Mouse (Mus musculus) intestine, postnatal 0 days (tissue): ENCODE data around the gene Gpx8. TPM values are rescaled to one million over a fixed set of nuclear protein-coding genes. Genes with fewer than 3 reads are reported as not detected.
A peak's percentile ranks its signal among the peaks of the same experiment; 100 is the strongest.

Experiments
- ATAC-seq: fragments of 200-750 bp; cut with Nextera tagmentation; 2 replicates; pipeline ENCODE4 v1.8.0; 2017; ENCODE audit warnings: mild to moderate bottlenecking, moderate TSS enrichment, moderate library complexity
- H3K27ac ChIP-seq: fragments of 300-500 bp; sonication (generic); 2 replicates; pipeline ENCODE4 v1.5.1; 2014; ENCODE audit warnings: mild to moderate bottlenecking, low read depth, low read length, moderate library complexity
- H3K27me3 ChIP-seq: fragments of 300-500 bp; sonication (generic); replicated peaks from 2 replicates; pipeline ENCODE4 v1.6.1; 2014; ENCODE audit warnings: low read length, mixed read lengths; ENCODE audit not compliant: control insufficient read depth, insufficient read depth
- H3K36me3 ChIP-seq: fragments of 300-500 bp; sonication (generic); 2 replicates; pipeline ENCODE4 v1.6.1; 2014; ENCODE audit warnings: mild to moderate bottlenecking, moderate library complexity; ENCODE audit not compliant: control insufficient read depth, insufficient read depth
- H3K4me1 ChIP-seq: fragments of 300-500 bp; sonication (generic); replicated peaks from 2 replicates; pipeline ENCODE4 v1.6.1; 2014; ENCODE audit warnings: antibody characterized with exemption, low read length, mixed read lengths; ENCODE audit not compliant: control insufficient read depth, insufficient read depth
- H3K4me2 ChIP-seq: fragments of 300-500 bp; sonication (generic); replicated peaks from 2 replicates; pipeline ENCODE4 v1.6.1; 2014; ENCODE audit warnings: low read depth, mild to moderate bottlenecking, moderate library complexity
- H3K4me3 ChIP-seq: fragments of 300-500 bp; sonication (generic); 2 replicates; pipeline ENCODE4 v1.5.1; 2014; ENCODE audit warnings: low read depth, low read length
- H3K9ac ChIP-seq: fragments of 300-500 bp; sonication (generic); 2 replicates; pipeline ENCODE4 v1.6.1; 2014; ENCODE audit warnings: mild to moderate bottlenecking, low read depth, low read length
- H3K9me3 ChIP-seq: fragments of 300-500 bp; sonication (generic); 2 replicates; pipeline ENCODE4 v1.6.1; 2016; ENCODE audit warnings: mixed run types; ENCODE audit not compliant: control insufficient read depth
- CTCF ChIP-seq: sonication (generic); IDR thresholded peaks from 2 replicates; pipeline ENCODE4 v1.5.1; 2016; ENCODE audit warnings: low read depth, mild to moderate bottlenecking, control low read depth, antibody characterized with exemption, moderate library complexity
- WGBS: fragments of 180-500 bp; shearing (Covaris S2); extraction: QIAGEN DNeasy Blood & Tissue Kit; methylation state at CpG from one replicate; pipeline ENCODE4 v1.1.7; 2014; 5-methylcytosine and 5-hydroxymethylcytosine counted together
- polyA plus RNA-seq: library from polyadenylated mRNA; unstranded; fragments of >200 nt; fragmentation: Nextera tagmentation; extraction: Ambion mirVana; gene quantifications from 2 replicates; pipeline ENCODE4 v1.2.1, GENCODE M21; 2015

The Gpx8 gene
- polyA plus RNA-seq, 1 experiment from 2014 or later: 51.7 TPM

- Histone ChIP-seq H3K27ac (no peak overlapping the region), H3K4me3 (no peak overlapping the region), H3K9me3 (no peaks in the 10 kb centered on the region), H3K9ac (no peak overlapping the region), H3K4me1 (no peaks in the 10 kb centered on the region), H3K4me2 (no peak overlapping the region), H3K27me3 (no peaks in the 10 kb centered on the region), H3K36me3 (no peaks in the 10 kb centered on the region)
- no peak for TF ChIP-seq CTCF
- no peak for ATAC-seq
- WGBS: 83% methylated on average over 9 of the region's 9 CpGs
Measured at GRCm38 (mm10) chr13:113079021-113079420, 32.8 kb upstream of the Gpx8 start.

DNA sequence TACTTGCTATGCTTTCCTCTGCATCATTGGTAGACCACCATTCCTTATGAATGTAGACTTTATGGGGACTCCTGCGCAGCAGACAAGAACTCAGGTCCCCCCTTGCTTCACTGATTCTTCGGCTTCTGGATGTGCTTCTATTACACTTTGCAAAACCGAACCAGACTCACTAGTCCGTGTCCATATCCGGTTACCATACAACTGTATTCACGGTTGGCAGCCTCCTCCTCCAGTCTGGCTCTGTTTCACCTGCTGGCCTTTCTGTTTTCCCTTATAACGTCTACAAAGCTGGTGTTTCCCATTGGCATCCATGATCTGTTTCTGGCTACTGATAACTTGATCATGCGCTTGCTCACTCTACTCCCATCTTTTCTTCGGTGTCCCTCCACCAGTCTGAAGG, 18.3 kb upstream of the Gpx8 start:
- Histone ChIP-seq H3K27me3 (no peaks in the 10 kb centered on the region), H3K4me3 (no peak overlapping the region), H3K36me3 (no peaks in the 10 kb centered on the region), H3K9me3 (no peaks in the 10 kb centered on the region), H3K4me1 (no peaks in the 10 kb centered on the region), H3K4me2 (no peak overlapping the region), H3K27ac (no peak overlapping the region), H3K9ac (no peak overlapping the region)
- no peak for ATAC-seq
- WGBS: 88% methylated on average over 9 of the region's 9 CpGs
- TF ChIP-seq CTCF: no peak

DNA sequence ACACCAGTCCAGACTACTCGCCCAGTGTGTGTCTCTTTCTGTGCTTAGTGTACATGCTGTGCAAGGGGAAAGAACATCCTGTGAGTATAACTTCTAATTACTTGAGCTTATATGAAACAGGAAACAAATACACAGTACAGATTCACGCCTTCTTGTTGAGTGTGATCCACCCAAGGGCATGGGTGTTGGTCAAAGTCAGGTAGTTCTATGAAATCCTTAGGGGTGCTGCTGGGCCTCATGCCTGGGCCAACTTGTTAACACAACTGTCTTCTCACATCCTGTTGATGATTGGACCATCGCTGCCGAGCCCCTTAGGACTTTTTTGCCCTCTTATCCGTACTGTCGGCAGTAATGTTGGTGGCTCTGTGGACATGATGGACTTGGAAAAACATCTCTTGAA, 15.5 kb upstream of the Gpx8 start:
- no peak overlapping the region for H3K4me3 ChIP-seq
- H3K27ac ChIP-seq: no peak overlapping the region
- no peak overlapping the region for H3K4me2 ChIP-seq
- H3K4me1 ChIP-seq: no peaks in the 10 kb centered on the region
- no peaks in the 10 kb centered on the region for H3K36me3 ChIP-seq
- ATAC-seq: no peak
- no peak for TF ChIP-seq CTCF
- 90% methylated on average over 6 of the region's 6 CpGs for WGBS
- no peaks in the 10 kb centered on the region for H3K27me3 ChIP-seq
- no peaks in the 10 kb centered on the region for H3K9me3 ChIP-seq
- H3K9ac ChIP-seq: no peak overlapping the region

GRCm38 (mm10) chr13:113055826-113056225, 9.6 kb upstream of the Gpx8 start:
- Histone ChIP-seq H3K4me2 (no peak overlapping the region), H3K27ac (no peak overlapping the region), H3K4me1 (no peaks in the 10 kb centered on the region), H3K36me3 (no peaks in the 10 kb centered on the region), H3K27me3 (no peaks in the 10 kb centered on the region), H3K9ac (no peak overlapping the region), H3K4me3 (no peak overlapping the region), H3K9me3 (no peaks in the 10 kb centered on the region)
- TF ChIP-seq CTCF: peak; percentile 61
- WGBS: 40% methylated on average over 8 of the region's 8 CpGs
- ATAC-seq: no peak

DNA sequence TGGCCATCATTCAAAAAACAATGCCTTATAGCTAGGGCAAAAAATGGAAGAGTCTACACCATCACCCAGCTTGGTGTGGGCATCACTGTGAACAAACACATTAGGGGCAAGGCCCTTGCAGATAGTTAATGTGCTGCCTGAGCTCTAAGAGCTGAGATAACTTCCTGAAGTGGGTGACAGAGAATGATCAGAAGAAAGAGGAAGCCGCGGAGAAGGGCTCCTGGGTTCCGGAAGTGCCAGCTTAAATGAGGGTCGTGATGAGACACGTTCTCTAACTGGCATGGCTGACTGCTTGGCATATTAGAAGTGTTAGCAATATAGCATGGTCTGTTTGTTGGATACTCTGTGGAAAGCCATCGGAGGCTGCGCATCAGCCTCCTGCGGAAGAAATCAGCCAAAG, 8.0 kb upstream of the Gpx8 start:
- Histone ChIP-seq H3K4me3 (no peak overlapping the region), H3K36me3 (no peaks in the 10 kb centered on the region), H3K27ac (no peak overlapping the region), H3K4me2 (no peak overlapping the region), H3K27me3 (no peaks in the 10 kb centered on the region), H3K9ac (no peak overlapping the region), H3K9me3 (no peaks in the 10 kb centered on the region), H3K4me1 (no peaks in the 10 kb centered on the region)
- 84% methylated on average over 8 of the region's 8 CpGs for WGBS
- no peak for ATAC-seq
- TF ChIP-seq CTCF: no peak

- ATAC-seq: no peak
- no peaks in the 10 kb centered on the region for H3K27me3 ChIP-seq
- no peak overlapping the region for H3K4me2 ChIP-seq
- no peak overlapping the region for H3K9ac ChIP-seq
- H3K9me3 ChIP-seq: no peaks in the 10 kb centered on the region
- no peaks in the 10 kb centered on the region for H3K36me3 ChIP-seq
- H3K4me1 ChIP-seq: 0 out of 2 replicates have a peak, but pooled peaks cover 3% of the 10 kb centered on the region
- H3K4me3 ChIP-seq: no peak overlapping the region
- 78% methylated on average over 3 of the region's 3 CpGs for WGBS
- peak; percentile 31 for TF ChIP-seq CTCF
- H3K27ac ChIP-seq: no peak overlapping the region
Measured at GRCm38 (mm10) chr13:113047647-113048046, 1.4 kb upstream of the Gpx8 start.

GRCm38 (mm10) chr13:113047018-113047417, 808 bp upstream of the Gpx8 start:
- H3K9ac ChIP-seq: no peak overlapping the region
- H3K9me3 ChIP-seq: no peaks in the 10 kb centered on the region
- no peak overlapping the region for H3K27ac ChIP-seq
- no peak for ATAC-seq
- no peak overlapping the region for H3K4me3 ChIP-seq
- no peaks in the 10 kb centered on the region for H3K27me3 ChIP-seq
- H3K4me2 ChIP-seq: no peak overlapping the region
- no peaks in the 10 kb centered on the region for H3K36me3 ChIP-seq
- TF ChIP-seq CTCF: no peak
- 0 out of 2 replicates have a peak, but pooled peaks cover 3% of the 10 kb centered on the region for H3K4me1 ChIP-seq
